Mouse (Mus musculus): ENCODE data around the gene Cd6.

Cd6 gene

GRCm38 (mm10) chr19:10829436-10830175 lies at the start of gene Cd6:
Cd6 (minus strand) TSS chr19:10830058.
- DNase-seq (ENCODE audit: low spot score), result no peak

- no peak for DNase-seq (ENCODE audit: low spot score)
Measured at GRCm38 (mm10) chr19:10878201-10878837, 48.5 kb upstream of the Cd6 start.

- DNase-seq (ENCODE audit: low spot score), result no peak
Measured at GRCm38 (mm10) chr19:10871328-10871961, 41.6 kb upstream of the Cd6 start.

GRCm38 (mm10) chr19:10870676-10871075 lies 40.8 kb upstream of the Cd6 start:
- DNase-seq (ENCODE audit: low spot score), result no peak

- DNase-seq (ENCODE audit: low spot score), result no peak
Measured at GRCm38 (mm10) chr19:10869886-10870527, 40.1 kb upstream of the Cd6 start, which contains the start of gene Tmem132a. Tmem132a (minus strand) TSS chr19:10869940.

GRCm38 (mm10) chr19:10869241-10869885 lies 39.5 kb upstream of the Cd6 start:
- peak; percentile 77 for DNase-seq (ENCODE audit: low spot score)

- DNase-seq (ENCODE audit: low spot score), result no peak
Measured at GRCm38 (mm10) chr19:10868623-10869141, 38.8 kb upstream of the Cd6 start.

- no peak for DNase-seq (ENCODE audit: low spot score)
Measured at GRCm38 (mm10) chr19:10867946-10868622, 38.2 kb upstream of the Cd6 start.

- no peak for DNase-seq (ENCODE audit: low spot score)
Measured at GRCm38 (mm10) chr19:10866351-10866750, 36.5 kb upstream of the Cd6 start.

GRCm38 (mm10) chr19:10860072-10860497 lies 30.2 kb upstream of the Cd6 start:
- no peak for DNase-seq (ENCODE audit: low spot score)

GRCm38 (mm10) chr19:10856520-10856919 lies 26.7 kb upstream of the Cd6 start:
- no peak for DNase-seq (ENCODE audit: low spot score)

GRCm38 (mm10) chr19:10855422-10855821 lies 25.6 kb upstream of the Cd6 start:
- no peak for DNase-seq (ENCODE audit: low spot score)

- DNase-seq (ENCODE audit: low spot score), result peak; percentile 39
Measured at GRCm38 (mm10) chr19:10847311-10848087, 17.6 kb upstream of the Cd6 start.

- DNase-seq (ENCODE audit: low spot score), result no peak
Measured at GRCm38 (mm10) chr19:10846150-10846549, 16.3 kb upstream of the Cd6 start.

- DNase-seq (ENCODE audit: low spot score), result no peak
Measured at GRCm38 (mm10) chr19:10845454-10845853, 15.6 kb upstream of the Cd6 start.

- no peak for DNase-seq (ENCODE audit: low spot score)
Measured at GRCm38 (mm10) chr19:10844206-10844605, 14.3 kb upstream of the Cd6 start.

- no peak for DNase-seq (ENCODE audit: low spot score)
Measured at GRCm38 (mm10) chr19:10842914-10843313, 13.1 kb upstream of the Cd6 start.

- no peak for DNase-seq (ENCODE audit: low spot score)
Measured at GRCm38 (mm10) chr19:10841721-10842626, 12.1 kb upstream of the Cd6 start.
